In genomic region chr6:140731402-140731730, GRCm38 (mm10) we compare ENCODE assay signal across 12 mouse cellular contexts. TPM values are rescaled to one million over a fixed set of nuclear protein-coding genes. Genes with fewer than 3 reads are reported as not detected.
DNase-seq lines count a peak whose midpoint lies in the region; ATAC-seq and TF ChIP-seq lines count a peak whose summit lies in the region.
"Had no signal": no experiment of that assay in that cellular context is flagged by ENCODE, and none has a peak within 500 bp of the region (broad histone marks: within the 10 kb centered on the region; RNA-seq: fewer than 3 reads in every experiment).

No protein-coding gene starts in this region.

- ATAC-seq in forebrain, embryonic 11.5 days (replicated peaks; ENCODE audit: low FRiP score) = peak; percentile 58
- peak; percentile 59; the same call in 1 of the 2 replicates for ATAC-seq in hindbrain, embryonic 15.5 days (ENCODE audit: low FRiP score, low read depth)
- peak; percentile 83; the same call in 1 of the 2 replicates for ATAC-seq in midbrain, embryonic 14.5 days (ENCODE audit: low FRiP score, low TSS enrichment)

- TF ChIP-seq POLR2A in thymus, adult 2 months (IDR thresholded peaks at IDR 0.05; ENCODE audit: control insufficient read depth, extremely low read depth, insufficient read depth, low read length, poor library complexity) = no peak

- no peak for DNase-seq in forebrain, embryonic 11.5 days (ENCODE audit: low spot score)
- no peak for DNase-seq in forebrain, embryonic 10.5 days (ENCODE audit: extremely low spot score, low spot score)
- DNase-seq in cerebellum, postnatal 10 days = peak; percentile 58 to 64
- DNase-seq in midbrain, embryonic 14.5 days = peak; percentile 70
- no peak for DNase-seq in spleen, adult 18-20 months
- DNase-seq in thymus, adult 2 months = no peak
- no peak for DNase-seq in adrenal gland, adult 8-10 months

- no peak overlapping the region for H3K9ac ChIP-seq in forebrain, embryonic 11.5 days (ENCODE audit: low read length)
- no peak overlapping the region for H3K9ac ChIP-seq in hindbrain, embryonic 15.5 days
- H3K9ac ChIP-seq in midbrain, embryonic 14.5 days (replicated peaks; ENCODE audit: low read length) = no peak overlapping the region
- H3K9ac ChIP-seq: kidney, embryonic 15.5 days; liver, embryonic 15.5 days had no signal

- H3K4me1 ChIP-seq in forebrain, embryonic 11.5 days (replicated peaks; ENCODE audit: control insufficient read depth, insufficient read depth, low read length) = no peaks in the 10 kb centered on the region
- peaks cover 13% of the 10 kb centered on the region for H3K4me1 ChIP-seq in forebrain, embryonic 10.5 days
- peaks cover 9% of the 10 kb centered on the region for H3K4me1 ChIP-seq in hindbrain, embryonic 15.5 days (replicated peaks)
- H3K4me1 ChIP-seq in midbrain, embryonic 14.5 days (ENCODE audit: control insufficient read depth, insufficient read depth, low read length) = peaks cover 6% of the 10 kb centered on the region; the same call in 1 of the 2 replicates
- H3K4me1 ChIP-seq in thymus, adult 2 months (replicated peaks; ENCODE audit: control insufficient read depth, insufficient read depth, low read length) = no peaks in the 10 kb centered on the region
- H3K4me1 ChIP-seq: liver, embryonic 15.5 days had no signal

- H3K27me3 ChIP-seq in forebrain, embryonic 11.5 days (ENCODE audit: control insufficient read depth, insufficient read depth, low read length) = no peaks in the 10 kb centered on the region
- H3K27me3 ChIP-seq in forebrain, embryonic 10.5 days (ENCODE audit: poor library complexity, severe bottlenecking) = peaks cover 6% of the 10 kb centered on the region
- H3K27me3 ChIP-seq in hindbrain, embryonic 15.5 days = no peaks in the 10 kb centered on the region
- no peaks in the 10 kb centered on the region for H3K27me3 ChIP-seq in midbrain, embryonic 14.5 days (ENCODE audit: control insufficient read depth, insufficient read depth, low read length)
- no peaks in the 10 kb centered on the region for H3K27me3 ChIP-seq in thymus, adult 2 months (ENCODE audit: control insufficient read depth, insufficient read depth, low read length)
- H3K27me3 ChIP-seq: kidney, embryonic 15.5 days; liver, embryonic 15.5 days had no signal

- no peaks in the 10 kb centered on the region for H3K36me3 ChIP-seq in forebrain, embryonic 11.5 days (ENCODE audit: control insufficient read depth, insufficient read depth, low read length)
- no peaks in the 10 kb centered on the region for H3K36me3 ChIP-seq in forebrain, embryonic 10.5 days (replicated peaks)
- H3K36me3 ChIP-seq in hindbrain, embryonic 15.5 days = no peaks in the 10 kb centered on the region
- H3K36me3 ChIP-seq in midbrain, embryonic 14.5 days (ENCODE audit: control insufficient read depth, insufficient read depth, low read length) = no peaks in the 10 kb centered on the region
- H3K36me3 ChIP-seq in thymus, adult 2 months (ENCODE audit: control insufficient read depth, insufficient read depth, low read length) = no peaks in the 10 kb centered on the region
- H3K36me3 ChIP-seq: kidney, embryonic 15.5 days; liver, embryonic 15.5 days had no signal

- no peak for TF ChIP-seq CTCF in thymus, adult 2 months (IDR thresholded peaks at IDR 0.05; ENCODE audit: borderline replicate concordance, control insufficient read depth, extremely low read depth, insufficient read depth, low read length, poor library complexity)

- H3K4me3 ChIP-seq in forebrain, embryonic 11.5 days (ENCODE audit: low read depth, low read length) = no peak overlapping the region
- no peak overlapping the region for H3K4me3 ChIP-seq in forebrain, embryonic 10.5 days
- no peak overlapping the region for H3K4me3 ChIP-seq in hindbrain, embryonic 15.5 days
- no peak overlapping the region for H3K4me3 ChIP-seq in midbrain, embryonic 14.5 days (replicated peaks; ENCODE audit: low read depth, low read length)
- H3K4me3 ChIP-seq in thymus, adult 2 months (ENCODE audit: control insufficient read depth, insufficient read depth, low read length) = no peak overlapping the region
- H3K4me3 ChIP-seq: kidney, embryonic 15.5 days; liver, embryonic 15.5 days had no signal

- H3K4me2 ChIP-seq in forebrain, embryonic 11.5 days (ENCODE audit: low read depth, low read length, severe bottlenecking) = no peak overlapping the region
- H3K4me2 ChIP-seq in hindbrain, embryonic 15.5 days = no peak overlapping the region
- no peak overlapping the region for H3K4me2 ChIP-seq in midbrain, embryonic 14.5 days (ENCODE audit: low read length)
- H3K4me2 ChIP-seq: kidney, embryonic 15.5 days; liver, embryonic 15.5 days had no signal

- no peak overlapping the region for H3K27ac ChIP-seq in forebrain, embryonic 11.5 days (ENCODE audit: low read depth, low read length)
- H3K27ac ChIP-seq in forebrain, embryonic 10.5 days = no peak overlapping the region
- 0 out of 2 replicates have a peak overlapping the region, but pooled peaks have one; percentile 1 for H3K27ac ChIP-seq in hindbrain, embryonic 15.5 days (replicated peaks)
- H3K27ac ChIP-seq in midbrain, embryonic 14.5 days (replicated peaks; ENCODE audit: low read depth, low read length) = no peak overlapping the region
- no peak overlapping the region for H3K27ac ChIP-seq in thymus, adult 2 months (ENCODE audit: control insufficient read depth, insufficient read depth, low read length)
- H3K27ac ChIP-seq: liver, embryonic 15.5 days had no signal

- H3K9me3 ChIP-seq in forebrain, embryonic 11.5 days (ENCODE audit: control insufficient read depth, low read length) = no peaks in the 10 kb centered on the region; the same call in 1 of the 2 replicates
- peaks cover 3% of the 10 kb centered on the region; the same call in 1 of the 2 replicates for H3K9me3 ChIP-seq in forebrain, embryonic 10.5 days
- no peaks in the 10 kb centered on the region for H3K9me3 ChIP-seq in hindbrain, embryonic 15.5 days
- H3K9me3 ChIP-seq in midbrain, embryonic 14.5 days (ENCODE audit: control insufficient read depth, low read length) = no peaks in the 10 kb centered on the region
- H3K9me3 ChIP-seq: kidney, embryonic 15.5 days had no signal

- 69% methylated on average over 1 of the region's 1 CpGs for WGBS in forebrain, embryonic 11.5 days
- 95% methylated on average over 1 of the region's 1 CpGs for WGBS in forebrain, embryonic 10.5 days
- 20% methylated on average over 1 of the region's 1 CpGs for WGBS in hindbrain, embryonic 15.5 days
- WGBS in midbrain, embryonic 14.5 days = 21% methylated on average over 1 of the region's 1 CpGs
- 98% methylated on average over 1 of the region's 1 CpGs for WGBS in thymus, adult 2 months

RNA-seq across cellular contexts. Expression of gene Gm11077, which starts 2.3 kb away (rescaled TPM):
- not detected in 2 replicates for polyA plus RNA-seq in forebrain, embryonic 11.5 days (2014; fragmentation: Nextera tagmentation; extraction: Ambion mirVana)
- polyA plus RNA-seq in forebrain, embryonic 10.5 days (2016; fragmentation: Nextera tagmentation; extraction: Ambion mirVana) = not detected in 2 replicates
- polyA plus RNA-seq in hindbrain, embryonic 15.5 days (2015; fragmentation: Nextera tagmentation; extraction: Ambion mirVana) = not detected in 2 replicates
- polyA plus RNA-seq in midbrain, embryonic 14.5 days (2014; fragmentation: Nextera tagmentation; extraction: Ambion mirVana) = not detected in 2 replicates
- polyA plus RNA-seq in thymus, adult 2 months (2012; rRNA removed) = not detected in 2 replicates
- total RNA-seq in adrenal gland, adult 8-10 months (2022) = not detected
- total RNA-seq: common myeloid progenitor, adult 5-6 weeks; granulocyte monocyte progenitor cell, adult 5-6 weeks had no signal
- polyA plus RNA-seq: kidney, embryonic 15.5 days; liver, embryonic 15.5 days had no signal

Comparison
In these comparisons a context has a peak if more than half of its experiments do, and no peak if none do; other contexts are left out.
1. DNase-seq: peak in cerebellum, postnatal 10 days (2 of 2) and midbrain, embryonic 14.5 days (single experiment); none in forebrain, embryonic 11.5 days (single experiment), forebrain, embryonic 10.5 days (single experiment), spleen, adult 18-20 months (0 of 2), thymus, adult 2 months (single experiment) and adrenal gland, adult 8-10 months (single experiment).
2. Peak in every context shown above with its lines, with median percentiles within 50 percentile points of each other: ATAC-seq.